Mouse (Mus musculus): ENCODE results near the gene Fads2. TPM values are rescaled to one million over a fixed set of nuclear protein-coding genes. Genes with fewer than 3 reads are reported as not detected.

Fads2 gene
- polyA plus RNA-seq (2017; shearing (Covaris generic)): 0.60 TPM

GRCm38 (mm10) chr19:10101341-10102053 is at the start of gene Fads2:
Gene Fads2, minus strand, starts transcription at chr19:10101746.

DNA sequence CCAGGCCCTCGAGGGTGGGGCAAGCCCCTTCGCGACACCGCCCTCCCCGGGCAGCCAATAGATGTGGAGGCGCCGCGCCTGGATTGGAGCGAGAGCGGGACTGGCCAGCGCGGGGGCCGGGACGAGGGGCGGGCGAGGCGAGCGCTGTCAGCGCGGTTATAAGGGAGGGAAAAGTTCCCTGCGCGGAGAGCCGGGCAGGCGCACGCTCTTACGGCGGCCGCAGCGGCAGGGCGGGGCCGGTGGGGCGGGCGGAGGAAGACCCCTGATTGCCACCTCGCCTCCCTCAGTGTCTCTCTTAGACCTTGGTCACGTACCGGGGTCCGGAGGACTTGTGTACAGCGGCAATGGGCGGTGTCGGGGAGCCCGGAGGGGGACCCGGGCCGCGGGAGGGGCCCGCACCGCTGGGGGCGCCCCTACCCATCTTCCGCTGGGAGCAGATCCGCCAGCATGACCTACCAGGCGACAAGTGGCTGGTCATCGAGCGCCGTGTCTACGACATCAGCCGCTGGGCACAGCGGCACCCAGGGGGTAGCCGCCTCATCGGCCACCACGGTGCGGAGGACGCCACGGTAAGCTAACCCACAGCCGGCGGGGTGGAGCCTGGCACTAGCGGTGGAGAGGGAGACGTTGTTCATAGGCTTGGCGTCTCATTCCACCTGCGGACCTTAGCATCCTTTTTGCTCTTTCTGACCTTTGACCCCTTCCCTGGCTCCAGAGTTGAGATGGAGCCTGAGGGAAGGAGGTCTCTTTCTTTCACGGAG is 60.0 kb downstream of the Fads2 start, which contains the start of gene Fads3:
Gene Fads3, plus strand, starts transcription at position 182 of the 761 bp plus-strand sequence.

Other genes with a start within 250 kb of the Fads2 start
- gene Incenp, start 202.2 kb downstream of the Fads2 start, polyA plus RNA-seq (2017; shearing (Covaris generic)): 59.5 TPM
- gene Fth1, start 121.1 kb downstream of the Fads2 start, polyA plus RNA-seq (2017; shearing (Covaris generic)): 2,025 TPM
- 0.26 TPM for gene Best1, start 100.1 kb downstream of the Fads2 start, polyA plus RNA-seq (2017; shearing (Covaris generic))
- 1.6 TPM for gene Rab3il1, start 100.1 kb downstream of the Fads2 start, polyA plus RNA-seq (2017; shearing (Covaris generic))
- gene Fads3, start 60.2 kb downstream of the Fads2 start, polyA plus RNA-seq (2017; shearing (Covaris generic)): not detected
- 11.5 TPM for gene Fads1, start 81.1 kb upstream of the Fads2 start, polyA plus RNA-seq (2017; shearing (Covaris generic))
- gene Tmem258, start 102.3 kb upstream of the Fads2 start, polyA plus RNA-seq (2017; shearing (Covaris generic)): 341 TPM
- gene Fen1, start 102.4 kb upstream of the Fads2 start, polyA plus RNA-seq (2017; shearing (Covaris generic)): 47.1 TPM
- gene Myrf, start 139.0 kb upstream of the Fads2 start, polyA plus RNA-seq (2017; shearing (Covaris generic)): not detected
- 0.11 TPM for gene Dagla, start 203.1 kb upstream of the Fads2 start, polyA plus RNA-seq (2017; shearing (Covaris generic))

Measured in activated CD4-positive, CD25-positive, alpha-beta regulatory T cell, adult 9 weeks (primary cell).